In genomic region chr9:15741428-15741827, GRCm38 (mm10) we compare ENCODE assay signal across 23 mouse cellular contexts. TPM values are rescaled to one million over a fixed set of nuclear protein-coding genes. Genes with fewer than 3 reads are reported as not detected.
DNase-seq lines count a peak whose midpoint lies in the region; ATAC-seq and TF ChIP-seq lines count a peak whose summit lies in the region.
"Had no signal": no experiment of that assay in that cellular context is flagged by ENCODE, and none has a peak within 500 bp of the region (broad histone marks: within the 10 kb centered on the region; RNA-seq: fewer than 3 reads in every experiment).

No protein-coding gene starts in this region.

- ATAC-seq in forebrain, embryonic 15.5 days (replicated peaks), result no peak
- ATAC-seq in forebrain, embryonic 16.5 days, result no peak
- peak; percentile 21; the same call in 1 of the 2 replicates for ATAC-seq in hindbrain, embryonic 16.5 days
- no peak for ATAC-seq in hindbrain, postnatal 0 days
- peak; percentile 76 for ATAC-seq in lung, embryonic 14.5 days (ENCODE audit: insufficient read depth)
- ATAC-seq: CD4-positive, CD25-positive, alpha-beta regulatory T cell, adult 4 months; inflammation-experienced regulatory T-cells, adult 6 months had no signal

- no peak overlapping the region for H3K4me2 ChIP-seq in forebrain, embryonic 15.5 days (replicated peaks)
- no peak overlapping the region for H3K4me2 ChIP-seq in forebrain, embryonic 16.5 days (ENCODE audit: low read length)
- no peak overlapping the region for H3K4me2 ChIP-seq in hindbrain, embryonic 16.5 days (ENCODE audit: low read length)
- H3K4me2 ChIP-seq in hindbrain, postnatal 0 days (ENCODE audit: low read depth, low read length), result no peak overlapping the region
- no peak overlapping the region for H3K4me2 ChIP-seq in lung, embryonic 14.5 days
- H3K4me2 ChIP-seq: embryonic facial prominence, embryonic 15.5 days; heart, embryonic 12.5 days; hindbrain, embryonic 14.5 days had no signal

- H3K4me3 ChIP-seq in forebrain, embryonic 15.5 days, result no peak overlapping the region
- no peak overlapping the region for H3K4me3 ChIP-seq in forebrain, embryonic 16.5 days (replicated peaks; ENCODE audit: low read length)
- H3K4me3 ChIP-seq in hindbrain, embryonic 16.5 days (ENCODE audit: low read length), result no peak overlapping the region
- no peak overlapping the region for H3K4me3 ChIP-seq in hindbrain, postnatal 0 days (ENCODE audit: low read length)
- no peak overlapping the region for H3K4me3 ChIP-seq in lung, embryonic 14.5 days (ENCODE audit: low read depth, low read length)
- H3K4me3 ChIP-seq: embryonic facial prominence, embryonic 15.5 days; erythroblast, embryonic 14.5 days; forebrain, embryonic 10.5 days; heart, embryonic 12.5 days had no signal

- H3K4me1 ChIP-seq in forebrain, embryonic 15.5 days, result peaks cover 7% of the 10 kb centered on the region
- H3K4me1 ChIP-seq in forebrain, embryonic 16.5 days (replicated peaks; ENCODE audit: control insufficient read depth, insufficient read depth, low read length), result peaks cover 8% of the 10 kb centered on the region; the same call in 1 of the 2 replicates
- no peaks in the 10 kb centered on the region for H3K4me1 ChIP-seq in hindbrain, embryonic 16.5 days (ENCODE audit: control insufficient read depth, insufficient read depth, low read depth, low read length)
- H3K4me1 ChIP-seq in hindbrain, postnatal 0 days (ENCODE audit: insufficient read depth, low read length), result no peaks in the 10 kb centered on the region; the same call in 1 of the 2 replicates
- 0 out of 2 replicates have a peak, but pooled peaks cover 5% of the 10 kb centered on the region for H3K4me1 ChIP-seq in lung, embryonic 14.5 days (ENCODE audit: insufficient read depth)
- H3K4me1 ChIP-seq: embryonic facial prominence, embryonic 15.5 days had no signal

- peak overlapping the region; percentile 37 for H3K27ac ChIP-seq in forebrain, embryonic 15.5 days (replicated peaks)
- no peak overlapping the region for H3K27ac ChIP-seq in forebrain, embryonic 16.5 days (ENCODE audit: low read length)
- H3K27ac ChIP-seq in hindbrain, embryonic 16.5 days (ENCODE audit: low read depth, low read length), result no peak overlapping the region
- no peak overlapping the region for H3K27ac ChIP-seq in hindbrain, postnatal 0 days
- H3K27ac ChIP-seq in lung, embryonic 14.5 days (ENCODE audit: low read depth), result no peak overlapping the region; the same call in 1 of the 2 replicates
- H3K27ac ChIP-seq: embryonic facial prominence, embryonic 15.5 days; forebrain, embryonic 10.5 days; hindbrain, embryonic 14.5 days had no signal

- TF ChIP-seq POLR2A in brain, embryonic 14.5 days (IDR thresholded peaks at IDR 0.05; ENCODE audit: borderline replicate concordance, extremely low read depth, insufficient read depth, insufficient read length, poor library complexity, severe bottlenecking), result no peak

- H3K9ac ChIP-seq in forebrain, embryonic 15.5 days (replicated peaks), result no peak overlapping the region
- no peak overlapping the region for H3K9ac ChIP-seq in forebrain, embryonic 16.5 days (replicated peaks; ENCODE audit: low read depth, low read length)
- H3K9ac ChIP-seq in hindbrain, embryonic 16.5 days (ENCODE audit: low read depth, low read length), result no peak overlapping the region
- H3K9ac ChIP-seq in hindbrain, postnatal 0 days (replicated peaks; ENCODE audit: low read length), result no peak overlapping the region
- H3K9ac ChIP-seq in lung, embryonic 14.5 days, result no peak overlapping the region
- H3K9ac ChIP-seq: embryonic facial prominence, embryonic 15.5 days; heart, embryonic 12.5 days; hindbrain, embryonic 14.5 days had no signal

- TF ChIP-seq CTCF in hindbrain, postnatal 0 days (IDR thresholded peaks at IDR 0.05; ENCODE audit: low read depth), result no peak
- no peak for TF ChIP-seq CTCF in lung, embryonic 14.5 days (IDR thresholded peaks at IDR 0.05; ENCODE audit: low read depth)
- no peak for TF ChIP-seq CTCF in brain, embryonic 14.5 days (IDR thresholded peaks at IDR 0.05; ENCODE audit: borderline replicate concordance, extremely low read depth, insufficient read depth, insufficient read length)

- no peak for DNase-seq in hindbrain, postnatal 0 days (ENCODE audit: low spot score)
- DNase-seq in lung, embryonic 14.5 days, result peak; percentile 54
- no peak for DNase-seq in lung, adult 18-20 months
- DNase-seq in brain, embryonic 14.5 days (ENCODE audit: low read depth), result peak; percentile 18
- DNase-seq: adrenal gland, adult 8-10 months; adrenal gland, postnatal 36 days; B cell, adult 2 months; cerebellum, adult 11 months; cerebellum, adult 8-10 months; cerebellum, postnatal 14 days; embryo, embryonic 11 days; gastrocnemius, postnatal 10 days had no signal

- H3K36me3 ChIP-seq in forebrain, embryonic 15.5 days, result peaks cover 28% of the 10 kb centered on the region
- peaks cover 32% of the 10 kb centered on the region for H3K36me3 ChIP-seq in forebrain, embryonic 16.5 days (ENCODE audit: control insufficient read depth, insufficient read depth)
- peaks cover 20% of the 10 kb centered on the region for H3K36me3 ChIP-seq in hindbrain, embryonic 16.5 days (ENCODE audit: control insufficient read depth, insufficient read depth, low read length)
- H3K36me3 ChIP-seq in hindbrain, postnatal 0 days (ENCODE audit: insufficient read depth, low read length), result peaks cover 16% of the 10 kb centered on the region; the same call in 1 of the 2 replicates
- peaks cover 20% of the 10 kb centered on the region for H3K36me3 ChIP-seq in lung, embryonic 14.5 days (ENCODE audit: insufficient read depth)
- H3K36me3 ChIP-seq: G1E had no signal

- H3K9me3 ChIP-seq in forebrain, embryonic 15.5 days, result no peaks in the 10 kb centered on the region
- no peaks in the 10 kb centered on the region for H3K9me3 ChIP-seq in forebrain, embryonic 16.5 days (ENCODE audit: control insufficient read depth, low read length)
- no peaks in the 10 kb centered on the region for H3K9me3 ChIP-seq in hindbrain, embryonic 16.5 days (ENCODE audit: control insufficient read depth, low read length)
- no peaks in the 10 kb centered on the region for H3K9me3 ChIP-seq in hindbrain, postnatal 0 days (ENCODE audit: low read length)
- no peaks in the 10 kb centered on the region for H3K9me3 ChIP-seq in lung, embryonic 14.5 days (ENCODE audit: low read depth, low read length)
- H3K9me3 ChIP-seq: embryonic facial prominence, embryonic 15.5 days; forebrain, embryonic 10.5 days; G1E; heart, embryonic 12.5 days had no signal

- no peaks in the 10 kb centered on the region for H3K27me3 ChIP-seq in forebrain, embryonic 15.5 days
- H3K27me3 ChIP-seq in forebrain, embryonic 16.5 days (replicated peaks; ENCODE audit: control insufficient read depth, insufficient read depth, low read length), result no peaks in the 10 kb centered on the region
- H3K27me3 ChIP-seq in hindbrain, embryonic 16.5 days (replicated peaks; ENCODE audit: control insufficient read depth, insufficient read depth, low read length), result no peaks in the 10 kb centered on the region
- H3K27me3 ChIP-seq in hindbrain, postnatal 0 days (ENCODE audit: insufficient read depth, low read length), result no peaks in the 10 kb centered on the region
- no peaks in the 10 kb centered on the region for H3K27me3 ChIP-seq in lung, embryonic 14.5 days (ENCODE audit: insufficient read depth, low read length)
- H3K27me3 ChIP-seq: embryonic facial prominence, embryonic 15.5 days; heart, embryonic 12.5 days had no signal

- 82% methylated on average over 4 of the region's 4 CpGs for WGBS in forebrain, embryonic 15.5 days
- 84% methylated on average over 4 of the region's 4 CpGs for WGBS in forebrain, embryonic 16.5 days
- 73% methylated on average over 4 of the region's 4 CpGs for WGBS in hindbrain, embryonic 16.5 days
- 82% methylated on average over 4 of the region's 4 CpGs for WGBS in hindbrain, postnatal 0 days
- 52% methylated on average over 4 of the region's 4 CpGs for WGBS in lung, embryonic 14.5 days

RNA-seq across cellular contexts. Expression of gene Slc36a4, which starts 31.9 kb away (rescaled TPM):
- 28.6 and 29.8 TPM in 2 replicates for polyA plus RNA-seq in forebrain, embryonic 15.5 days (2015; fragmentation: Nextera tagmentation; extraction: Ambion mirVana)
- 31.7 and 33.1 TPM in 2 replicates for polyA plus RNA-seq in forebrain, embryonic 16.5 days (2015; fragmentation: Nextera tagmentation; extraction: Ambion mirVana)
- 27.7 and 28.7 TPM in 2 replicates for polyA plus RNA-seq in hindbrain, embryonic 16.5 days (2015; fragmentation: Nextera tagmentation; extraction: Ambion mirVana)
- 43.6 and 47.4 TPM in 2 replicates for total RNA-seq in hindbrain, postnatal 0 days (2014; rRNA removed)
- polyA plus RNA-seq in hindbrain, postnatal 0 days (2015; fragmentation: Nextera tagmentation; extraction: Ambion mirVana), result 23.7 and 26.7 TPM in 2 replicates
- 18.4 and 20.2 TPM in 2 replicates for polyA plus RNA-seq in lung, embryonic 14.5 days (2014; fragmentation: Nextera tagmentation; extraction: Ambion mirVana)
- 27.4 and 29.7 TPM in 2 replicates for polyA plus RNA-seq in brain, embryonic 14.5 days (2012; rRNA removed)
- polyA plus RNA-seq: G1E had no signal

Comparison
In these comparisons a context has a peak if more than half of its experiments do, and no peak if none do; other contexts are left out.
1. ATAC-seq: peak in hindbrain, embryonic 16.5 days (single experiment) and lung, embryonic 14.5 days (single experiment); none in forebrain, embryonic 15.5 days (single experiment), forebrain, embryonic 16.5 days (single experiment) and hindbrain, postnatal 0 days (single experiment).
2. DNase-seq: peak in lung, embryonic 14.5 days (single experiment) and brain, embryonic 14.5 days (single experiment); none in hindbrain, postnatal 0 days (single experiment) and lung, adult 18-20 months (0 of 2).